Mouse (Mus musculus) layer of hippocampus, adult 18-20 months (tissue): ENCODE data around the gene Fbxo7. TPM values are rescaled to one million over a fixed set of nuclear protein-coding genes. Genes with fewer than 3 reads are reported as not detected.

Source experiments
- DNase-seq, 2 experiments: peaks; one replicate each; pipeline ENCODE4 v3.0.0; 2022; ENCODE audit warnings: low spot score in 2 of 2
- total RNA-seq, 2 experiments: library from RNA; stranded (reverse); gene quantifications; 2 replicates each; pipeline ENCODE4 v1.2.3; 2021

The Fbxo7 gene
- total RNA-seq, 2 experiments from 2014 or later: 30.4 to 31.1 TPM

DNA sequence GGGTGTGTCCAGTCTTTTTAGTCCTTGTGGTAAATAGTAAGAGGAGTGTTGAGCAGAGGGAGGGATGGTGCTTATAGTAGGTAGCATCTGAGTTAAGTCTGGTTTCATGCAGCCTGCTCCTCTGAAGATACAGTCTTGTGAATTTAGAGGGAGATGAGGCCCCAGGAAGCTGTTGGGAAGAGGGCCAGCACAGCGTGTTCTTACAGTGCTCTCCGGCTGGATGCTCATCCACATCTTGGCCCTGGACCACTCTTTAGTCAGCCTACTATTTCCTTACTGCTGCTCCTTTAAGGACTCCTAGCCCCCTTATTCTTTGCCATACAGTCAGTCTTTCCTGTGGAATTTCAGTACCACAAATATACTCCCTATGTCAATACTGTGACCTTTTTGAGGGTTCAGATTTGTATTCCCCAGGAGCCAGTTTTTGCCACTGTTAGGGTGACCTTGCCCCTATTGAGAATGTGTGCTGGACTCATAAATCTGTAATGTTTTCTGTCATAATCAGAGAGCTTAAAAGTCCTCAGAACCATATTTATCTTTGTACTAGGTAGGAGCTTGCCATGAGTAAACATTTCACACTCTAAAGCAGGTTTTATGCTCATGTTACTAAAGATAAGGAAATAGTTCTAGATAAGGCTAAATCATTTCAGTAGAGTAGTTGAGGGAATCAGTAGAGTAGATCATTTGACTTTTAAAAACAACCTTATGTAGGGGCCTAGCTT lies 12.4 kb downstream of the Fbxo7 start:
- DNase-seq: no peak

- DNase-seq: no peak
Observed at GRCm38 (mm10) chr10:86043651-86044050, 21.9 kb downstream of the Fbxo7 start.

GRCm38 (mm10) chr10:86044066-86044465 lies 22.3 kb downstream of the Fbxo7 start:
- DNase-seq: no peak

GRCm38 (mm10) chr10:86046371-86046770 lies 24.6 kb downstream of the Fbxo7 start:
- DNase-seq: no peak

DNA sequence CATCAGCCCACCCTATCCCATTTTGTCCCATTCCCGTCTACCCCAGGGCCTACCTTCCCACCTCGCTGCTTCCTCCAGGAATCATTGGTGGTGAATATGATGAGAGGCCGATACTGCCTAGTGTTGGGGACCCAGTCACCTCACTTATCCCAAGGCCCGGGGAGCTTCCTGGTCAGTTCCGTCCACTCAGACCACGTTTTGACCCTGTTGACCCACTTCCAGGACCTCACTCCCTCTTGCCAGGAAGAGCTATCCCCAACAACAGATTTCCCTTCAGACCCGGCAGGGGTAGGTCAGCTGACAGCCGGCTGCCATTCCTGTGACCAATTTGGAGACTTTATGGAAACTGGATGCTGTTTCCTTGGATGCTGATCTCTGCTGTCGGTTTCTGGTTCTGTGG lies 26.0 kb downstream of the Fbxo7 start:
- DNase-seq: no peak

GRCm38 (mm10) chr10:86050522-86050921 lies 28.8 kb downstream of the Fbxo7 start:
- no peak for DNase-seq

DNA sequence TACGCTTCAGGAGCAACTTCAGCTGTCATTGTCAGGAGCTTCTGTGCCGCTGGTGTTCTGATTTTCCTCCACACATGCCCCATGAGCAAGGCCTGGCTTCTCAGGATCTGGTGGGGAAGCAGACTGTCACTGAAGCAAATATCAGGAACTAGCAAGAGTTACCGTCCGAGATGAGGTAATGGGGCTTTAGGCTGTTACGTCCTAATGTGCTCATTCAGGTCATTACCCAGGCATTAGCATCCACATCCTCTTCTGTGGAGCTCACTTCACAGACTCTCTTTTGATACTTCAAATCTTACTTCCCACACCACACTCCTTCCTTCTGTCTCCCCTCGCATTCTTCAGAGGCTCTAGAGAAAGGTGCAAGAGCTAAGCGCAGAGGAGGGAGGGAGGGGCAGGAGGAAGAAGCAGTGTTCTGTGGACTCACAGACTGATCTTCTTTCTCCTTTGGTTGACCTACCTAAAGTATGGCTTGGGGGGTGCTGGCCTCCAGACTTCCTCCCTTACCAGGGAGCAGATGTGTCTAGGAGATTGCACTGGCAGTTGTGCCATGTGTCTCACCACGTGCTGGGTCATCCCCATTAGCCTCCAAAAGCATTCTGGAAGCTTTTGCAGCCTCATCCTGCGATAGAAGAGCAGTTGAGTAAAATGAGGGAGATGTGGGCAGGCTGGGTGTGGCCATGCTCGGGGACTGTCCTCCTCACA lies 31.2 kb downstream of the Fbxo7 start:
- no peak for DNase-seq

DNA sequence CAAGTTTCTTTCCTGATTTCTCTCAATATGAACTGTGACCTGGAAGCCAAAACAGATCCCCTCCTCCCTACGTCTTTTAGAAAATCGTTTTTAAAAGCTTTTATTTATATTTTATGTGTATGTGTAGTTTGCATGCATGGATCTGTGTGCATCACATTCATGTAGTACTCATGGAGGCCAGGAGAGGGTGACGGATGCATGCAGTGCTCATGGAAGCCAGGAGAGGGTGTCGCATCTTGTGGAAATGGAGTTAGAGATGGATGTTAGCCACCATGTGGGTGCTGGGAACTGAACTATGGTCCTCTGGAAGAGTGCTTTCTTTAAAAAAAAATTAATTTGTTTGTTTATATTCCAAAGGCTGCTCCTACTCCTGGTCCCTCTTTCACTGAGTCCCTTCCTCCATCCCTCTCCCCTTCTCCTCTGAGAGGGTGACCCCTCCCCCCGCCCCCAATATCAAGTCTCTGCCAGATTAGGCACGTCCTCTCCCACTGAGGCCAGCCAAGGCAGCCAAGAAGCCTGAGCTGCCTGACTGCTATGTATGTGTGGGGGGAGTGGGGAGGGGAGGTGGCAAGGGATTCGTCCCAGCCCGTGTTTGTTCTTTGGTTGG lies 34.6 kb downstream of the Fbxo7 start:
- DNase-seq: no peak

GRCm38 (mm10) chr10:86057286-86057685 lies 35.5 kb downstream of the Fbxo7 start:
- no peak for DNase-seq

- no peak for DNase-seq
Observed at GRCm38 (mm10) chr10:86057712-86058111, 35.9 kb downstream of the Fbxo7 start.

DNA sequence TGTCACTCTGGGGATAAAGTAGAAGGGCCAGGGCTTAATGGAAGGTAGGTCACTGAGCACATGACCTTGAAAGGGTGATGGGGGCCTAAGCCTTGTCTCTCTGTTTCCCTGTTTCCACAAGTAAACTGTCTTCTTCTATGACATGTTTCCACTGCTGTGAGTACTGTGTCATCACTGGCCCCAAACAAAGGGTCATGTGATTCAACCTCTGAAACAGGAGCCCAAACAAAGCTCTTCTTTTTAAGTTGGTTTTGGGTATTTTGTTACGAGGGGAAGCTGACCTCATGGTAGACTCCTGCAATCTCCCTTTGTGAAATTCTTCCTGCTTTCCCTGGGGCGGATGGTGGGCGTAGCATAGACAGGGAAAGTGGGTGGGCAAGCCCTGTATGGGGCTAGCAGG lies 38.5 kb downstream of the Fbxo7 start:
- no peak for DNase-seq

DNA sequence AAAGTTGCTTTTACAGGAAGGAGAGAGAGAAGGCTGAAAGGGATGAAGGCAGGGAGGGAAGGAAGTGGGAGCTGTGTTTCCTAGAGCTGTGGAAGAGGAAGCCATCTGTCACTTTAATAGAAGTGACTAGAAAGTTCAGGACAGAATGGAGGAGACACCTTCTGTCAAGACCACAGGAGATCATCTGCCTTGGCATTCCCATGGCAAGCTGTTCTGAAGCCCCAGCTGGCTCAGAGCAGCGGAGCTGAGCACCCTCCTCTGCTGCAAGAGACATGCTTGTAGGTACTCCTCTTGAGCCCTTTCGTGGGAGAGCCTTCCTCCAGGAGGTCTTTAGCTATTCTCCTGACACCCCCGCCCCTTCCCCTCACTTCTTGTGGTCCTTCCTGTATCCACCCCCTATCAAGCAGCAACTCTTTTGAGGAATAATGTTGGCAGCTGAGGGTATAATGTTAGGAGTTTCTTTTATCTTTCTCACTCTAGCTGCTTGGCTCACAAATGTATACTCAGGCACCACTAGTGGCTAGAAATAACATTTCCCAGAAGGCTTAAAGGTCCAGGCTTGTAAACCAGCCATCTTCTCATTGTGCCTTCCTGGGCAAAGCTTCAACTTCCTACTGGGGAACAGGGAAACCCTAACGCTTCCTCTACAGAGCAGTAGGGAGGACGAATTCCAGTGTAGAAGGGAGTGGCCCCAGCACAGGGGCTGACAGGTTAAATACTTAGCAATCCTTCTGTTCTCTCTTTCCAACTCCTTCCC lies 40.7 kb downstream of the Fbxo7 start:
- DNase-seq: no peak

- no peak for DNase-seq
Observed at GRCm38 (mm10) chr10:86063018-86063384, 41.2 kb downstream of the Fbxo7 start.

GRCm38 (mm10) chr10:86064937-86065336 lies 43.2 kb downstream of the Fbxo7 start:
- DNase-seq: peak; percentile 46 to 83

DNA sequence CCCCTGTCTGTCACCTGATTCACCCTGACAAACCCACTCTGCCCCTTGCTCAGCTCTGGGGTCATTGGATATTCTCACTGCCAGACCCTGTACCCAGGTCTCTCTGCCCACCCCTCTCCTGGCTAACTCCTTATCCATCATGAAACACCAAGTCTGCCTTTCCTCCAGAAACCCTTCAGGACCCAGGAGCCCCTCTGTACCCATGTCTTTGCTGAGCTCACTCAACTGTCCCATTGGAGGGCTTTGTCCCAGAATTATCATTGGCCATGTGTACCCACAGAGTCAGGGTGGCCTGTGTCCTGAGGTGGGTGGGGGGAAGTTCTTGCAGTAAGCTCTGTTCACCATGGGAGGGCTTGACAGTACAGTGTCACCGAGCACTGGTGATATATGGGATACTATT lies 43.9 kb downstream of the Fbxo7 start:
- DNase-seq: no peak

DNA sequence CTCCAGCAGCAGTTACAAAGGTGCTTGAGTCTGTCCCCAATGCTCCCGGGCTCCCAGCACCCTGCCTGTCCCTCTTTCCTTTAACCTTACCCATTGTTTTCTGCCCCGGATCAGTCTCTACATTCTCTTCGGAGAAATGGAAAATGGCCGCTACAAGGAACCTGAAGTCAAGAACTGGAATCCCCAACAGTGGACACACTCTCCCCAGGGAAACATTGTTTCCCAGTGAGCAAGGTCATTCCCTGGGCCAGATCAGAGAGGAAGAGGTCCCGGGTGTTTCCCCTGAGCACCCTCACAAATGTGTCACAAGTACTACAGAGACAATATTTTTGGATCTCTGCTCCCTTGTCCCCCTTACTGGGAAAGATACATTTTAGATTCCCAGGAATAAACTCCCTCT lies 44.9 kb downstream of the Fbxo7 start:
- no peak for DNase-seq

- no peak for DNase-seq
Observed at GRCm38 (mm10) chr10:86067911-86068310, 46.1 kb downstream of the Fbxo7 start.

DNA sequence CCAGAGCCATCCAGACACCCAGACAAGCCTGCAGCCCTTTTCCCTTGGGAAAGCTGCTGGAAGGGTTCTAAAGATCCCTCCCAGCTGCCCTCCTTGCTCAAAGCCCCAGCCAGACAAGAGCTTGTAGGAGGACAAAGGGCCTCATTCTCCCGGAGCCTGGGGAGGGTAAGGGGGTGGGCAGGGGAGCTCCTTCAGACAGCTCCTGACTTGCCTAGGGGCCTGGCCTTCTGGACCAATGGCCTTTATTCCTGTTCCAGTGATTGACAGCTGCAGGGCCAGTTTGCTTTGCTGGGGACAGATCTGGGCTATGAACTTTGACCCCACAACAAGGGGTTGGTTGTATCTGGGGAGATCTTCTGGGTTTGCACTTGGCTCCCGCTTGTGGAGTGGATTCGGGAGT lies 47.6 kb downstream of the Fbxo7 start:
- DNase-seq: no peak

DNA sequence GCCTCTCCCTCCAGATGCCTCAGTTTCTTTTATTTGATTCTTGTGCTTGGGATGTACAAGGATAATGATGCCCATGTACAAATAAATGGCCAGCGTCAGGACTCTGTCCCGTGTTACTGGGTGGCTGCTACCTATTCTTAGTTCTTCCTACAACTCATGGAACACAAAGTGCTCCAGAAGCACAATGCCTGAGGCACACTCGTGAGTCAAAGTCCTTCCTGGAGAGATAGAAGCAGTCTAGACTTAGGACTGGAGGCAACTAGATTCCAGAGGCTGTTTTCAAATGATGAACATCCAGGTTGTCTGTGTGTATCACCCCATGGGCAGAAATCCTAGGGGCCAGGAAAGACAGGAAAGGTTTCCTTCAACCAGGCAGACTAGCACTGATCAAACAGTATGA lies 49.0 kb downstream of the Fbxo7 start:
- DNase-seq: no peak

DNA sequence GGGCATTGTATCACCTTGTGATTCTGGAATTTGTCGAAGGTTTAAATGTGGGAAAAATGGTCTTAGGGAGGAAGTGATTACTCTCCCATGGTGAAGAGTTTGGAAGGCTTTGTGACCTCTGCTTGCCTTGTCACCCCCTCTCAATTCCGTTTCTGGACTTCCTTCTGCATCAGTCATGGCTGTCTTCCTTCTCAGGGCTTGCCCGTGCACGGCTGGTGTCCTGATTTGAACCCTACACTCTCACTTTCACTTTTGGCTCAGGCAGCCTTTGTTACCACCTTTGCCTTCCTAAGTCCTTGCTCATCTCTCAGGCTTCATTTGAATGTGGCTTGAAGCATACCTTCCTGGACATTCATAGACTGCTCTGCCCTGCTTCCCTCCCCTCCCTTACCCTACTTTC lies 52.4 kb downstream of the Fbxo7 start:
- no peak for DNase-seq

GRCm38 (mm10) chr10:86074971-86075711 lies 53.4 kb downstream of the Fbxo7 start:
- DNase-seq: no peak
